Mouse (Mus musculus) forebrain, embryonic 10.5 days (tissue): ENCODE measurements around the gene Ankrd10. TPM values are rescaled to one million over a fixed set of nuclear protein-coding genes. Genes with fewer than 3 reads are reported as not detected.
"Not testable (repeated sequence)": the region's sequence is repeated elsewhere in the genome, so short reads cannot be mapped to it uniquely, and the experiment has no call there.

Experiments used
- DNase-seq: peaks from one replicate; pipeline ENCODE4 v3.0.0-alpha.2; 2017; ENCODE audit warnings: low spot score; ENCODE audit errors: extremely low spot score
- H3K27ac ChIP-seq: fragments of 300-500 bp; sonication (generic); 2 replicates; pipeline ENCODE4 v1.5.1; 2016; ENCODE audit warnings: mild to moderate bottlenecking
- H3K27me3 ChIP-seq: fragments of 300-500 bp; sonication (generic); 2 replicates; pipeline ENCODE4 v1.6.1; 2016; ENCODE audit warnings: mild to moderate bottlenecking; ENCODE audit not compliant: poor library complexity, severe bottlenecking
- H3K36me3 ChIP-seq: fragments of 300-500 bp; sonication (generic); replicated peaks from 2 replicates; pipeline ENCODE4 v1.6.1; 2016; ENCODE audit warnings: mild to moderate bottlenecking, moderate library complexity
- H3K4me1 ChIP-seq: fragments of 300-500 bp; sonication (generic); 2 replicates; pipeline ENCODE4 v1.6.1; 2016
- H3K4me3 ChIP-seq: fragments of 300-500 bp; sonication (generic); 2 replicates; pipeline ENCODE4 v1.5.1; 2016; ENCODE audit warnings: mild to moderate bottlenecking, moderate library complexity
- H3K9me3 ChIP-seq: fragments of 300-500 bp; sonication (generic); 2 replicates; pipeline ENCODE4 v1.6.1; 2016; ENCODE audit warnings: mild to moderate bottlenecking, moderate library complexity
- WGBS: fragments of 180-500 bp; shearing (Covaris S2); methylation state at CpG from one replicate; pipeline ENCODE4 v1.1.7; 2016; 5-methylcytosine and 5-hydroxymethylcytosine counted together
- polyA plus RNA-seq: library from polyadenylated mRNA; unstranded; fragments of >200 nt; fragmentation: Nextera tagmentation; extraction: Ambion mirVana; gene quantifications from 2 replicates; pipeline ENCODE4 v1.2.1, GENCODE M21; 2016

Ankrd10 gene
- polyA plus RNA-seq: 127 and 129 TPM in 2 replicates

- Histone ChIP-seq H3K36me3 (peaks cover 54% of the 10 kb centered on the region), H3K4me1 (peaks cover 39% of the 10 kb centered on the region), H3K27me3 (no peaks in the 10 kb centered on the region), H3K9me3 (no peaks in the 10 kb centered on the region), H3K4me3 (peak within 1 kb of the TSS; percentile 79), H3K27ac (peak within 1 kb of the TSS; percentile 99)
- peak; percentile 97 for DNase-seq
- WGBS: under 1% methylated on average over 40 of the region's 40 CpGs
Observed at GRCm38 (mm10) chr8:11635611-11636081, at the start of gene Ankrd10. Gene Ankrd10, minus strand, starts transcription at chr8:11635757.

- no peak for DNase-seq
- WGBS: 92% methylated on average over 7 of the region's 7 CpGs
- no peaks in the 10 kb centered on the region; the same call in 1 of the 2 replicates for H3K9me3 ChIP-seq
- H3K27ac ChIP-seq: no peak overlapping the region
- no peaks in the 10 kb centered on the region for H3K27me3 ChIP-seq
- H3K4me1 ChIP-seq: peaks cover 2% of the 10 kb centered on the region; the same call in 1 of the 2 replicates
- no peaks in the 10 kb centered on the region for H3K36me3 ChIP-seq
- no peak overlapping the region for H3K4me3 ChIP-seq
Observed at GRCm38 (mm10) chr8:11684558-11684957, 49.0 kb upstream of the Ankrd10 start.

GRCm38 (mm10) chr8:11668308-11668707, 32.8 kb upstream of the Ankrd10 start:
- DNase-seq: no peak
- Histone ChIP-seq H3K27me3 (no peaks in the 10 kb centered on the region), H3K9me3 (no peaks in the 10 kb centered on the region), H3K36me3 (no peaks in the 10 kb centered on the region), H3K4me1 (no peaks in the 10 kb centered on the region), H3K4me3 (no peak overlapping the region), H3K27ac (no peak overlapping the region)
- WGBS: 78% methylated on average over 2 of the region's 2 CpGs

DNA sequence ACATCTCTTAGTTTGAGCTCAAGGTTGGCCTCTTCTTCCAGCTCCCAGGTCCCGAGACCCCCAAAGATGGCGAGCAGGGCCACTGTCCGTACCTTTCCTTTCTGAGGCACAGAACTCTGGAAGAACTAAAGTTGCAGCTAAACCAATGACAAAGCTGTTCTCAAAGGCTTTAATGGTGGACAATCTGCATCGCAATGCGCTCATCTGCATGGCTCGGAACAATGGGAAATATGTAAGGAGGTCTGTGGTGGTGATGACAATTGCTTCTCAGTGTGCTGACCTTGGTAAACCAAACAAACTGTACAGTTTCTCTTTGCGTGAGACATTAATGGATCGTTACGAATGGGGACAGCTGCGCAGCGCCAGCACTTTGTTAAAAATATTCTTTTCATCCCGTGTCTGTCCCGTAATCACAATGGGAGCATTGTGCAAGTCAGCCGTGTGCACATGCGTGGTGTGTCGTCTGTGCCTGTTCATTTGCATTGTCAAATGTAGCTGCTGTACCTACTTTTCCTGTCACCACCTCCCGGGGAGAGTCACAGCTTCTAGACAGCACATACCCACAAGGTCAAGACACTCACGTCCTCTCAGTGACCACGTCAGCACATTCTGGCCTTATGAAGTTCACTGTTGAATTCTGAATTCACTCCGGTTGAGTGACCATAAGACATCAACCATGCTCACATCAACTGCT, 30.6 kb upstream of the Ankrd10 start:
- not testable (repeated sequence) for H3K27me3 ChIP-seq, H3K4me3 ChIP-seq, H3K4me1 ChIP-seq, DNase-seq, H3K27ac ChIP-seq, H3K9me3 ChIP-seq, H3K36me3 ChIP-seq
- 93% methylated on average over 20 of the region's 20 CpGs for WGBS

GRCm38 (mm10) chr8:11661969-11662368, 26.4 kb upstream of the Ankrd10 start:
- H3K9me3 ChIP-seq: no peaks in the 10 kb centered on the region
- H3K4me1 ChIP-seq: peaks cover 7% of the 10 kb centered on the region
- 84% methylated on average over 3 of the region's 3 CpGs for WGBS

DNA sequence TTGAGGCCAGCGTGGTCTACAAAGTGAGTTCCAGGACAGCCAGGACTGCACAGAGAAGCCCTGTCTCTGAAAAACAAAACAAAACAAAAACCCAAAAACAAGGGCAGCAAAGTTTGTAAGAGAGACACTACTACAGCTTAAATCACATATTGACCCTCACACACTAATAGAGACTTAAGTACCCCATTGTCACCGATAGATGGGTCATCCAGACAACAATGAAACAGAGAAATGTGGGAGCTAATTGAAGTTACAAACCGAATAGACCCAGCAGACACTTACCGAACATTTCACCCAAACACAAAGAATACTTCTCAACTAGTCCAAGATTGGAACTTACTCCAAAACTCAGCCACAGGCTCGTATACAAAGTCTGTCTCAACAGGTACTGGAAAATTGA, 14.5 kb upstream of the Ankrd10 start:
- H3K27me3 ChIP-seq: no peaks in the 10 kb centered on the region
- WGBS: 84% methylated on average over 5 of the region's 5 CpGs
- H3K4me3 ChIP-seq: no peak overlapping the region
- peaks cover 10% of the 10 kb centered on the region for H3K4me1 ChIP-seq
- H3K36me3 ChIP-seq: no peaks in the 10 kb centered on the region
- DNase-seq: no peak
- H3K9me3 ChIP-seq: no peaks in the 10 kb centered on the region
- H3K27ac ChIP-seq: no peak overlapping the region

More at GRCm38 (mm10) chr8:11661969-11662368, 26.4 kb upstream of the Ankrd10 start:
- Histone ChIP-seq H3K36me3 (no peaks in the 10 kb centered on the region), H3K27me3 (no peaks in the 10 kb centered on the region), H3K27ac (no peak overlapping the region), H3K4me3 (no peak overlapping the region)
- DNase-seq: no peak

DNA sequence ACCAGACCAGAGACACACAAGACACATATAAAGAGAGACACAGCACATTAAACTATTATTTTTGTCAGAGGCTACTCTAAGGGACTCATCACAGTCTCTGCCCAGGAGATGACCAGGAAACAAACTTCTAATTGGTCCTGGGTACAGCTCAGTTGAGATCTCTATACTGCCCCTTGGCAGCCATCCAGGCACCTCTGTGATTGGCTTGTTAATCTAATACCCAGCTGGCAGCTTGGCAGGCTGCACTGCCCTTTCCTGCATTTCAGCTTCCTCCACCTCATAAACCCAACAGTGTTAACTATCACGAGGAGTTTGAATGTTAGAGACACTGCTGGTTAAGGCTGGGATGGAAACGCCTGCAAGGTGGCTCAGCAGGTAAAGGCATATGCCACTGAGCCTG, 7.6 kb upstream of the Ankrd10 start:
- no peak overlapping the region for H3K27ac ChIP-seq
- no peaks in the 10 kb centered on the region; the same call in 1 of the 2 replicates for H3K9me3 ChIP-seq
- no peak overlapping the region for H3K4me3 ChIP-seq
- WGBS: 92% methylated on average over 2 of the region's 2 CpGs
- no peaks in the 10 kb centered on the region for H3K27me3 ChIP-seq
- no peak for DNase-seq
- H3K4me1 ChIP-seq: peaks cover 10% of the 10 kb centered on the region
- H3K36me3 ChIP-seq: peaks cover 26% of the 10 kb centered on the region

DNA sequence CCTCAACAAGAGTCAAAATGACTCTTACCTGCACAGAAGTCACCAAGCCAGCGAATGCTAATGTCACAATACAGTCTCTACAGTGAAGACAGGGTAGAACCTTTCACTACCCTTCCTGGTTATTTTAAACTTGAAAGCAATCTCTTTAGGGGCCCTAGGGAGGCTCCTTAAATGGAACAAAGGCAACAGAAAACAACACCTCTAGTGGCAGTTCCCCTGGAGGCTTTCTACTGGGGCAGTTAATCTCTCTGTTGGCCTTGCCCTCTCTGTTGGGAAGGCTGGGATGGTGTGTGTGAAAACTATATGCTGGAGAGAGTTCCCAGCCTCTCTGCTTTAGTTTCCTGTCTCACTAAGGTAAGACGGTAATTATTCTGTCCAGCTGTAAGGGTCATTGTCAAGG, 5.0 kb upstream of the Ankrd10 start:
- no peak overlapping the region for H3K27ac ChIP-seq
- no peak overlapping the region for H3K4me3 ChIP-seq
- DNase-seq: no peak
- peaks cover 15% of the 10 kb centered on the region for H3K4me1 ChIP-seq
- H3K36me3 ChIP-seq: peaks cover 32% of the 10 kb centered on the region
- WGBS: 61% methylated on average over 2 of the region's 2 CpGs
- no peaks in the 10 kb centered on the region; the same call in 1 of the 2 replicates for H3K9me3 ChIP-seq
- no peaks in the 10 kb centered on the region for H3K27me3 ChIP-seq

GRCm38 (mm10) chr8:11637531-11637930, 2.0 kb upstream of the Ankrd10 start:
- H3K9me3 ChIP-seq: no peaks in the 10 kb centered on the region; the same call in 1 of the 2 replicates
- no peak for DNase-seq
- peaks cover 35% of the 10 kb centered on the region for H3K4me1 ChIP-seq
- H3K27ac ChIP-seq: no peak overlapping the region; the same call in 1 of the 2 replicates
- peaks cover 45% of the 10 kb centered on the region for H3K36me3 ChIP-seq
- H3K4me3 ChIP-seq: no peak overlapping the region
- 96% methylated on average over 7 of the region's 7 CpGs for WGBS
- no peaks in the 10 kb centered on the region for H3K27me3 ChIP-seq

GRCm38 (mm10) chr8:11636324-11637057, 934 bp upstream of the Ankrd10 start:
- H3K4me3 ChIP-seq: peak overlapping the region; percentile 79
- no peaks in the 10 kb centered on the region; the same call in 1 of the 2 replicates for H3K9me3 ChIP-seq
- H3K4me1 ChIP-seq: peaks cover 38% of the 10 kb centered on the region
- peaks cover 52% of the 10 kb centered on the region for H3K36me3 ChIP-seq
- no peaks in the 10 kb centered on the region for H3K27me3 ChIP-seq
- peak; percentile 90 for DNase-seq
- peak overlapping the region; percentile 99 for H3K27ac ChIP-seq
- WGBS: 3% methylated on average over 30 of the region's 30 CpGs

DNA sequence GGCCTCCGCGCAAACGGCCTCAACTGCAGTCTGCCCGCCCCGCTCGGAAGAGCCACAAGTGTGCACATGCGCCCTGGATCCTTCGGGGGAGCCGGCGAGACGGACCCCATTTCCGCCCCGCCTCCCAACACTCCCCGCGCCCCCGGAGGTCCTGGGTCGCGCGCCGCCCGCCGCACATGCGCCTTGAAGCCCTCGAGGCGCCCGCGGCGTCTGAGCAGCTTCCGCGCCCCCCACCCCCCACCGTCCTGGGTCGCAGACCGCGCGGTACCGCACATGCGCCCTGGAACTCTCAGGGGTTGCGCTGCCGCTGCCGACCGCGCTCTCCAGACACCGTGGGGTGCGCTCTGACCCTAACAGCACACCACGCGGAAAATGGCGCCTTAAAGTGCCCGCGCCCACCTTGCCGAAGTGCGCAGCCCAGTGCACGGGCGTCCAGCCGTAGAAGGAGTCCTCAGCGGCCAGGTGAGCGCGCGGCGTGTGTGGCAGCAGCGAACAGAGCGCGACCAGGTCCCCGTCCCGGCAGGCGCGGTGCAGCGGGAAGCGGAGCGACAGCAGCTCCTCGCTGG, 462 bp downstream of the Ankrd10 start:
- no peaks in the 10 kb centered on the region for H3K9me3 ChIP-seq

DNA sequence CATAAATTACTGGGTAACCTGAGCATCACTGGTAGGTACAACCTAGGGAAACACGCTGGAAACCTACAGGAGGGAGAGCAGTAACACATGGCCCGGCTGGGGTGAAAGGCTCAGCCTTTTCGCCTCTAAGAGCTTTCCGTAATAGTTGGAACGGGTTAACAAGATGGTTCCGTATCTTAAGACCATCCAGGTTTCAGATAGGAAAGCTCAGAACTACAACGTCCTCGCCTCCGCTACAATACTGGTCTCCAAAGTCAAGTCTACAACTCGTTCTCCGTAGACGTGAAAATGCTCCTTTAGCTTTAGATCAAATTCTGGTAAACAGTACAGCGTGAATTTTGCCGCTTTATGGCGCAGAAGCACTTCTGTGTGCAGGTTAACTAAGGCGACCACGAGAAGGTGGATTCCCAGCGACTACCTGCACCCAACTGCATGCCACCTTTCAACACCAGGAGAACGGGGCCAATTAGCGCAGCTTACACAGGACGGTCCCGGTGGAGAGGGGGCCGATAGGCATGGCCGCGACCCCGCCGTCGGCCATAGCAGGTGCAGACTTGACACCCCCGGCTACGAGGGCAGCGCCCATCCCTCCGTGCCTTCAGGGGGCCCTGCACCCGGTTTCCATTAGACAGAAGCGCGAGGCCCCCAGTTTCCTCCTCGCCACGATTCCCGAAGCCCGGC, 1.1 kb downstream of the Ankrd10 start:
- WGBS: under 1% methylated on average over 39 of the region's 39 CpGs
- Histone ChIP-seq H3K4me1 (peaks cover 48% of the 10 kb centered on the region), H3K27ac (peak overlapping the region; percentile 99), H3K9me3 (no peaks in the 10 kb centered on the region), H3K27me3 (no peaks in the 10 kb centered on the region), H3K4me3 (peak overlapping the region; percentile 79), H3K36me3 (peaks cover 55% of the 10 kb centered on the region)
- DNase-seq: no peak

More for the DNA sequence above, 462 bp downstream of the Ankrd10 start:
- peaks cover 44% of the 10 kb centered on the region for H3K4me1 ChIP-seq
- H3K4me3 ChIP-seq: peak overlapping the region; percentile 79
- peaks cover 54% of the 10 kb centered on the region for H3K36me3 ChIP-seq
- DNase-seq: peak; percentile 87
- peak overlapping the region; percentile 99 for H3K27ac ChIP-seq
- under 1% methylated on average over 70 of the region's 70 CpGs for WGBS
- no peaks in the 10 kb centered on the region for H3K27me3 ChIP-seq
